Mouse (Mus musculus) heart, embryonic 16.5 days (tissue): Measurements from ENCODE around the gene Sh3rf3. TPM values are rescaled to one million over a fixed set of nuclear protein-coding genes. Genes with fewer than 3 reads are reported as not detected.

Experiments
- ATAC-seq: fragments of 200-750 bp; cut with Nextera tagmentation; replicated peaks from 2 replicates; pipeline ENCODE4 v1.8.0; 2017; ENCODE audit warnings: moderate number of reproducible peaks; ENCODE audit not compliant: insufficient read depth, low FRiP score; ENCODE audit errors: extremely low read depth
- H3K27ac ChIP-seq: fragments of 300-500 bp; sonication (generic); 2 replicates; pipeline ENCODE4 v1.5.1; 2014; ENCODE audit warnings: mild to moderate bottlenecking, low read length, control low read depth, moderate library complexity
- H3K27me3 ChIP-seq: fragments of 300-500 bp; sonication (generic); 2 replicates; pipeline ENCODE4 v1.6.1; 2014; ENCODE audit warnings: low read length, mixed read lengths; ENCODE audit not compliant: control insufficient read depth, insufficient read depth
- H3K36me3 ChIP-seq: fragments of 300-500 bp; sonication (generic); 2 replicates; pipeline ENCODE4 v1.6.1; 2014; ENCODE audit not compliant: control insufficient read depth, insufficient read depth
- H3K4me1 ChIP-seq: fragments of 300-500 bp; sonication (generic); 2 replicates; pipeline ENCODE4 v1.6.1; 2014; ENCODE audit warnings: low read length, mixed read lengths; ENCODE audit not compliant: control insufficient read depth, insufficient read depth
- H3K4me2 ChIP-seq: fragments of 300-500 bp; sonication (generic); 2 replicates; pipeline ENCODE4 v1.6.1; 2014; ENCODE audit warnings: low read depth, mild to moderate bottlenecking, control low read depth, low read length
- H3K4me3 ChIP-seq: fragments of 300-500 bp; sonication (generic); 2 replicates; pipeline ENCODE4 v1.5.1; 2014; ENCODE audit warnings: mild to moderate bottlenecking, control low read depth, low read length
- H3K9ac ChIP-seq: fragments of 300-500 bp; sonication (generic); 2 replicates; pipeline ENCODE4 v1.6.1; 2014; ENCODE audit warnings: low read length, control low read depth
- H3K9me3 ChIP-seq: fragments of 300-500 bp; sonication (generic); replicated peaks from 2 replicates; pipeline ENCODE4 v1.6.1; 2016; ENCODE audit warnings: low read length; ENCODE audit not compliant: control insufficient read depth
- WGBS: fragments of 180-500 bp; shearing (Covaris S2); extraction: QIAGEN DNeasy Blood & Tissue Kit; methylation state at CpG from one replicate; pipeline ENCODE4 v1.1.7; 2014; 5-methylcytosine and 5-hydroxymethylcytosine counted together
- polyA plus RNA-seq: library from polyadenylated mRNA; unstranded; fragments of >200 nt; fragmentation: Nextera tagmentation; extraction: Ambion mirVana; gene quantifications from 2 replicates; pipeline ENCODE4 v1.2.1, GENCODE M21; 2015

The Sh3rf3 gene
- polyA plus RNA-seq, 1 experiment from 2014 or later = 0.95 TPM

DNA sequence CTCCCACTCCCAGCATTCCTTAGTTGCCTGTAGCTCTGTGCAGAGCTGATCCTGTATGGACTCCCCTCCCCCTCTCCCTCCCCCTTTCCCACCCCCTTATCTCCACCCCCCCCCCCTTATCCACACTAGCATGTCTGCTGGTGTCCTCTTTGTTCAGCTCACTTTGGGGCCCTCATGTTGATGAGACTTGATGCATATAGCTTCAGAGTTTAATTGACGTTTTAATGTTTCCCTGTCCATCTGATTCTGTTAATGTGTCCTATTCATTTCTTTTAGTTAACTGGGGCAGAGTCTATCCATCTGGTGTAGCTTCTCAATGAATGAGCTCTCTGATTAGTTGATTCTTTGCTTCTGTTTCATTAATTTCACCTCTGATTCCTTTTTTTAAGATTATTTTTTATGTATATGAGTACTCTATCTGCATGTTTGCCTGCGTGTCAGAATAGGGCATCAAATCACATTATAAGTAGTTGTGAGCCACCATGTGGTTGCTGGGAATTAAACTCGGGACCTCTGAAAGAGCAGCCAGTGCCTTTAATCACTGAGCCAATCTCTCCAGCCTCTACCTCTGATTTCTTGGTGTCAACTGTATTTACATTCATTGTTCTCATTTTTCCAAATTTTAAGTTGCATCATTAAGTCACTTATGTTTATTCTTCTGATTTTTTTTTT is 206.3 kb downstream of the Sh3rf3 start:
- Histone ChIP-seq H3K27me3 (no peaks in the 10 kb centered on the region), H3K4me1 (no peaks in the 10 kb centered on the region), H3K9me3 (no peaks in the 10 kb centered on the region), H3K27ac (no peak overlapping the region), H3K4me3 (no peak overlapping the region), H3K4me2 (no peak overlapping the region), H3K9ac (no peak overlapping the region), H3K36me3 (no peaks in the 10 kb centered on the region)
- WGBS = 59% methylated on average over 3 of the region's 3 CpGs
- no peak for ATAC-seq

- Histone ChIP-seq H3K27me3 (no peaks in the 10 kb centered on the region), H3K27ac (no peak overlapping the region), H3K4me3 (no peak overlapping the region), H3K4me1 (no peaks in the 10 kb centered on the region), H3K36me3 (no peaks in the 10 kb centered on the region), H3K4me2 (no peak overlapping the region), H3K9me3 (no peaks in the 10 kb centered on the region; the same call in none of the 2 replicates), H3K9ac (no peak overlapping the region)
- no peak for ATAC-seq
- 74% methylated on average over 4 of the region's 4 CpGs for WGBS
Observed at GRCm38 (mm10) chr10:59050434-59050833, 237.3 kb downstream of the Sh3rf3 start.

DNA sequence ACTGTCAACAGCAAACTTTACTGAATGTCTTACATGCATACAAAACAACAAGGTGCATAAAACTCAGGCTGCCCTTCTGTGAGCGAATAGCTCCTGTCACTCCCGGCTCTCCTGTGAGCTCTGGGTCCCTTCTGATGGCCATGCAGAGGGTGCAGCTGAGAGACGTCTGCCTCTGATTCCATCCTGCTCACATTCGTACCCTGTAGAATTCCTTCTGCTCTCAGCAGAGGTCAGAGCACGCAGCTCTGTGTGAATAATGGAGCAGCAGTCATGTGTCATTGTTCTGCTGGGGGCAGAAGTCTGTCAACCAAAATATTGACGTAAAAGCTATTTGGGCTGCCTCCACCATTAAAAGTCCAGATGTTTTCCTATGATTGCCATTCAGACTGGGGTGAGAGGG is 243.1 kb downstream of the Sh3rf3 start:
- ATAC-seq = no peak
- no peaks in the 10 kb centered on the region for H3K9me3 ChIP-seq
- 49% methylated on average over 6 of the region's 6 CpGs for WGBS
- H3K27ac ChIP-seq = no peak overlapping the region
- no peak overlapping the region for H3K4me2 ChIP-seq
- no peaks in the 10 kb centered on the region for H3K27me3 ChIP-seq
- no peak overlapping the region for H3K4me3 ChIP-seq
- no peaks in the 10 kb centered on the region for H3K4me1 ChIP-seq
- H3K36me3 ChIP-seq = no peaks in the 10 kb centered on the region
- no peak overlapping the region for H3K9ac ChIP-seq

DNA sequence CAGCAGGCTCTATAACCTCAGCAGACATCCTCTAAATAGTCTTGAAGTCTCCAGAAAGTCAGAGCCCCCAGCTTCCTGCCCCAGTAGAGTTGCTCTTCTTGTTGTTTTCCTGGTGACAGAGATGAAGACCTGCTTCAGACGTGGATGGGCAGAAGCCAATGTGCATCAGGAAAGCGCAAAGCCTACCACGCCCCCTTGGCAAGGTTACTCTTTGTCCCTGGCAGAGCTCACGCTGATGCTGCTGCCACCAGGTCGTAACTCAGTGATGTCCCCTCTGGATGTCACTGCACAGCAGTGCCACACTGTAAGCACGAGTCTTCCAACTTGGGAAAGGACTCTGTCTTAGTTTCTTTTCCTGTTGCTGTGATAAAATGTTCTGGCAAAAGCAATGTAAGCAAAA is 253.6 kb downstream of the Sh3rf3 start:
- no peaks in the 10 kb centered on the region for H3K27me3 ChIP-seq
- H3K4me2 ChIP-seq = no peak overlapping the region
- no peak overlapping the region for H3K4me3 ChIP-seq
- no peaks in the 10 kb centered on the region for H3K4me1 ChIP-seq
- H3K9me3 ChIP-seq = no peaks in the 10 kb centered on the region
- no peak for ATAC-seq
- WGBS = 63% methylated on average over 6 of the region's 6 CpGs
- H3K9ac ChIP-seq = no peak overlapping the region
- no peaks in the 10 kb centered on the region for H3K36me3 ChIP-seq
- H3K27ac ChIP-seq = no peak overlapping the region

DNA sequence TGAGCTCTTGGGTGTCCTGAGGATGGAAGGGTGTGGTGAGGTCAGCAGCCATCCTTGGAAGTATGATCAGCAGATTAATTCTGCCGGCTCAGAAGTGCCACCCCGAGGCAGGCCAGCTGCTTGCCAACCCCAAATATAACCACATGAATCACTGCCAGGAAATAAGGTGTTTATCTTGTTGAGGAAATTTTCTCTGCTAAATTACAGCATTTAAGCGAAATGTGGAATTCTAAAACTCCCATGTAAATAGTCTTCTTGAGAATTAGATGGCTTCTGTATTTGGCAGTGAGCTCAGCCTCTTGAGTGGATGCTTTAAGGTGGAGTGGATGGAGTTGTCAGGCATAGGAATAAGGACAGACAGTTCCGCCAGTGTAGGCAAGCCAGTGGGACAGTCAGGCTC is 259.7 kb downstream of the Sh3rf3 start:
- Histone ChIP-seq H3K9ac (no peak overlapping the region), H3K36me3 (no peaks in the 10 kb centered on the region), H3K9me3 (no peaks in the 10 kb centered on the region), H3K4me1 (no peaks in the 10 kb centered on the region), H3K4me3 (no peak overlapping the region), H3K4me2 (no peak overlapping the region), H3K27me3 (no peaks in the 10 kb centered on the region), H3K27ac (no peak overlapping the region)
- WGBS = 49% methylated on average over 4 of the region's 4 CpGs
- ATAC-seq = no peak

- ATAC-seq = no peak
- WGBS = 86% methylated on average over 10 of the region's 10 CpGs
- Histone ChIP-seq H3K9ac (no peak overlapping the region), H3K4me2 (no peak overlapping the region), H3K36me3 (no peaks in the 10 kb centered on the region), H3K27me3 (no peaks in the 10 kb centered on the region), H3K4me1 (no peaks in the 10 kb centered on the region), H3K27ac (no peak overlapping the region), H3K4me3 (no peak overlapping the region), H3K9me3 (no peaks in the 10 kb centered on the region)
Observed at GRCm38 (mm10) chr10:59076681-59077080, 263.5 kb downstream of the Sh3rf3 start.

DNA sequence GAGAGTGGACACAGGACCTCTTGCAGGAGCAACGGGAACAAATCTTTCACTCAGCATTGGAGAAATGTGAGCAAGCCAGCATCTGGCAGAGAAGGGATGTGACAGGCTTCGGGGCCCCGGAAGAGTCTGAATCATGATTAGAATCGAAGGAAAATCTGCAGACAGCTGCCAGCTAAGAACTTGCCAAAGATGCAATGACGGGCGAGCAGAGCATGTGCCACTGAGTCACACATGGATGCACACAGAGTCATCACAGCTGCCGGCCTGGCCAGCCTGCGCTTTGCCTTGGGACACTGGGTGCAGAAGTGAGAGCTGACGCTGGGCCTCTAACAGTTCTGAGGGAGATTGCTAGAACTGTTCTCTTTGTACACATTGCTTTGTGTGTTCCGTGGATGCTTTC is 264.8 kb downstream of the Sh3rf3 start:
- H3K27ac ChIP-seq = no peak overlapping the region
- H3K4me2 ChIP-seq = no peak overlapping the region
- WGBS = 79% methylated on average over 10 of the region's 10 CpGs
- no peak for ATAC-seq
- H3K36me3 ChIP-seq = no peaks in the 10 kb centered on the region
- H3K9ac ChIP-seq = no peak overlapping the region
- H3K4me3 ChIP-seq = no peak overlapping the region
- no peaks in the 10 kb centered on the region for H3K4me1 ChIP-seq
- H3K27me3 ChIP-seq = no peaks in the 10 kb centered on the region
- no peaks in the 10 kb centered on the region for H3K9me3 ChIP-seq

DNA sequence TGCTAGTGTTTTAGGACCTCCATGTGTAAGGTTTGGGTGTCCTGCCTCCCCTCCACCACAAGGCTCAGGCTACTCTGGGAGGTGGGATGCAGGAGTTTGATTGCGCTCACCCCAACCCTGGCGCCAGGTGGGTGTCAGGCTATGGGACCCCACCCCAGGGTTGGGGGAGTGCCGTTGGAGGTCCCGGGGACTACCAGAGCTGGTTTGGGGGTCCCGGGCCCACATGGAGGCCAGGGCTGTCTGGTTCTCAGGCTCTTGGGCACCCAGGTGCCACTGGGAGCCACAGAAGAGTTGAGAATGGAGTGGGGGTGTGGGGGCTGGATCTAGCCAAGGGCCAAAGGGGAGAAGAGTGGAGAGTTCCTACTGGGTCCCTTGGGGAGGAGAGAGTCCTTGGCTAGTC is 272.4 kb downstream of the Sh3rf3 start:
- WGBS = 90% methylated on average over 5 of the region's 5 CpGs
- peaks cover 9% of the 10 kb centered on the region for H3K4me1 ChIP-seq
- H3K4me2 ChIP-seq = no peak overlapping the region
- H3K36me3 ChIP-seq = no peaks in the 10 kb centered on the region
- H3K27ac ChIP-seq = no peak overlapping the region
- H3K9ac ChIP-seq = no peak overlapping the region
- H3K27me3 ChIP-seq = no peaks in the 10 kb centered on the region
- no peak overlapping the region for H3K4me3 ChIP-seq
- H3K9me3 ChIP-seq = no peaks in the 10 kb centered on the region
- ATAC-seq = no peak

- Histone ChIP-seq H3K9ac (no peak overlapping the region), H3K4me2 (no peak overlapping the region), H3K27ac (no peak overlapping the region), H3K4me1 (peaks cover 10% of the 10 kb centered on the region), H3K36me3 (no peaks in the 10 kb centered on the region), H3K27me3 (no peaks in the 10 kb centered on the region), H3K4me3 (no peak overlapping the region), H3K9me3 (no peaks in the 10 kb centered on the region)
- 82% methylated on average over 5 of the region's 5 CpGs for WGBS
- no peak for ATAC-seq
Observed at GRCm38 (mm10) chr10:59086578-59086977, 273.4 kb downstream of the Sh3rf3 start.
